Mouse (Mus musculus) heart, postnatal 4 days (tissue): ENCODE measurements around the gene Sec63. TPM values are rescaled to one million over a fixed set of nuclear protein-coding genes. Genes with fewer than 3 reads are reported as not detected.
A peak's percentile ranks its signal among the peaks of the same experiment; 100 is the strongest.

Experiments used
- DNase-seq: peaks from one replicate; pipeline ENCODE4 v3.0.0; 2021
- total RNA-seq, 2 experiments: library from RNA; stranded (reverse); gene quantifications; 2 replicates each; pipeline ENCODE4 v1.2.3; 2021

Sec63 gene
- total RNA-seq, 2 experiments from 2014 or later = 34.4 to 35.9 TPM

DNA sequence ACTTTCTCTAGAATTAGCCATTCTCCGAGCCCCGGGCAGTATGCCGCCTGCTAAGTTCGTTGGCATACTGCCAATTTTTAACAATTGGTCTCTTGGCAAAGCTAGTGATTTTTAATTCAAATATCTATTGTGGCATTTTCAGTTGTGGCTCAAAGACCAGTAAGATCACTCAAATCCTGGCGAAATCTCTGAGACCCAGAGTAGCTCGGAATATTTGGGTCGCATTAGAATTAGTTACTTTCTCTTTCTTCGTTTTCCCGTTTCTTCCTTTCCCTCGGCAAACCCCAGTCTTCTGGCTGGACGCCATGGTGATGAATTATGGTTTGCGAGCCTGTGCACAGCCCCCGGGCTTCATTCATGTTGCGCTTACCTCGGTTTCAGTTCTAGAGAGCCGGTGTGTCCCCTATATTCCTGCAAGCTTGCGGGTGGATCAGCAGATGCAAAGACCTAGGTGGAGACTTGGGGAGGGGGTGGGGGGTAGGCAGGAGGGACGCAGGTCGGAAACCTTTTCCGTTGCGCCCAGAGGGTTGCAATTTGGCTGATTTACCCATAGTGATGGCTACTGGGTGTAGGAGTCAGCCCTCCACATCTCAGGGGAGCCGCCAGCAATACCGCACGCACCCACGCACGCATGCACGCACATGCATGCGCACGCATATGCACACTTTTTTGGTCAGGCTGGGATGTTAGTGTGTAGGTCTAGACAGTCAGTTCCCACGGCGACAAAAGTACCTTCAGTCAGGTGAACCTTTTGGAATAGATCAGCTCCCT lies 102.5 kb downstream of the Sec63 start:
- peak; percentile 63 for DNase-seq

DNA sequence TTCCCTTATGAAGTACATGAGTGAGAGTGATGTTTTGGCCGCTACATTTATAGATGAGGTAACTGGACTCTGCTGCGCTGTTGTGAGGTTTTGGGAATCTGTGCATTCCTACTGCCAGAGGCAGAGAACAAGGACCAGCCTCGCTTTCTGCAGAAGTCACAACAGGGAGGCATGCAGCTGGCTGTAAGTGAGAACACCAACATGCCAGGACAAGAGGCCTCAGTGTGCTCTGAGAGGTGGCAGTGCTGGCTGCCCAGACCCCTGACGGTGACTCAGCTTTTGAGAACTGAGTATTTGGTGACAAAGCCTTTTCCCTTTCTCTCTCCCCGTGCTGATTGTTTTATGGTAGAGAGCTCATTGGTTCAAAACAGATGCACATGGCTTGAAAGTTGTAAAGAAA lies 103.4 kb downstream of the Sec63 start:
- no peak for DNase-seq

DNA sequence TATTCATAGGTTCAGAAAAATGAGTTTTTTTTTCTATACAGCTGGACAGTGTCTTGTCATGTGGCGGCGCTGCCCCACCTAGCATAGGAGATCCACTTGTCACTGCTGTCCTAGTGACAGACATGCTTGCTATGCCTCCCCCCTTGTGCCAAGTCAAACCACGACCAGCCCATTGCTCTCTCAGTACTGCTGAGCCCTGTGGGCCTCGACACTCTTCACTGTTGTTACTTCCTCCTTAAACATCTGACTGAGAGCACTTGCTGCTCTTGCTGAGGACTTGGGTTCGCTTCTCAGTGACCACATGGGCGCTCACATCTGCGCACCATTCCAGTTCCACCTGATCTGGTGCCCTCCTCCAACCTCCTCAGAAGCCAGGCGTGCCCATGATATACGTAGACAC lies 107.1 kb downstream of the Sec63 start:
- DNase-seq = no peak

DNA sequence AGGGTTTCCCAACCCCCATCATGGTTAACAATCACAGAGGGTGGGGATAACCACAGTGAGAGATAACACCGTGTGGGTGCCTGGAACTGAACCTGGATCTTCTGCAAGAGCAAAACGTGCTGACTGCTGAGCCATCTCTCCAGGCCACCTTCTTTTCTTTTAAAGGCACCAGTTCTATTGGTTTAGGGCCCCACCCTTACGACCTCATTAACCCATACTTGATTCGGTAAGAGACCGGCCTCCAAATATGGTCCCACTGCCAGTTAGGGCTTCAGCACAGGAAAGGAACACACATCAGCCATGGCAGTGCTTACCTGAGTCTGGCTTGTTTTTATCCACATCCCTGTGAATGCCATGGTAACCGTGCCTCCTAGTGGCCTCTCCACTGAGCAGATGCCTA lies 108.2 kb downstream of the Sec63 start:
- DNase-seq = no peak

DNA sequence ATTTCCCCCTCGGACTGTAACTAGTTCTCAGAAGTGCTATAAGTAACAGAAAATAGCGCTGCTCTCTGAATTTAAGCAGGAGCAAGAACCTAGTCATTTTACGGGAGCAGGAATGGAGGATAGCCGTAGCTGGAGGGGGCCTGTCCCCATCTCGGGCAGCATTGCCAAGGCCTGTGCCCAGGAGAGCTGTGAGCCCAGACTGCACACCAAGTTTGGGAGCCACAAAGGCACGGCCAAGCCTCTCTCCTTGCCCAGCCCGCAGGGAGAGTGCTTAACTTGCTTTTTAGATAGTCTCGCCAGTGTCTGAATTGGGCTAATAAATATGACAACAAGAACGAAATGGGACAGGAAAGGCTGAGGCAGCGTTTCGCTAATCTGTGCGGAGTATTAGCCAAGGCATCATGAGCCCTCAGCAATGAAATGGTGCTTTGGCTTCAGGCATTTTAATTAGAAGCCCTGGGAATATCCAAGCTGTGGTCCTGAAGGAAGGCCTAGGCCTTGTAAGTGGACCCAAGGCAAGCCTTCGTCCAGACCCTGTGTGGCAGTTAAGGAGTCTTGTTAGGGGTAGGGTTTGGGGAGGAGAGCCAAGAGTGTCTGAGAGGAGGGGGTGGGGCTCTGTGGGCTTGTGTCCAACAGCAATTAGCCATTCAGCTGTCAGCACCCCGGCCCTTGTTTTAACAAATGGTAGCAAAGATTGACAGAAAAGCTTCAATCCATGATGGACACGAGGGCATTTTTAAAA lies 111.1 kb downstream of the Sec63 start:
- no peak for DNase-seq

DNA sequence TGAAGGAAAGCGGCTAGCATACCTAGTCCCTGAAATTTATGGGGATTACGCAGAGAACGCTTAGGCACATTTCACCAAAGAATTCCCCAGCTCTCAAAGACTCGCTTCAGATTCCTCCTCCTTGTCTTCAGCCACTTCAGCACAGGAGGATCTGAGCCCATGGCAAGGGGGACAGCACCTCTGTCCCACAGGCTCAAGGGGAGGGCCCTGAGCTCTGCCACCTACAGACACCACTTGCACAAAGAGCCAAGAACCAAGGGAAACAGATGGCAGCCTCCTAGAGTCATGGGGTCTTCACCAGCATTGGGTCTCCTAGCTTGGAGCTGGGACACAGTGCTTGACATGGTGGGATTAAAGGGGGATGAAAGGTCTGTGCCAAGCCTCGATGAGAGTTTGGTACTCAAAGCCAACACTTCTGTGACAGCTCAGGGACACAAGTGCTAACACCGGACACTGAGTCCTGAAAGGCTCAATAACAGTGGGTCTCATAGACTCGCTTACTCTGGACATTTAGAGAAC lies 111.8 kb downstream of the Sec63 start:
- no peak for DNase-seq

DNA sequence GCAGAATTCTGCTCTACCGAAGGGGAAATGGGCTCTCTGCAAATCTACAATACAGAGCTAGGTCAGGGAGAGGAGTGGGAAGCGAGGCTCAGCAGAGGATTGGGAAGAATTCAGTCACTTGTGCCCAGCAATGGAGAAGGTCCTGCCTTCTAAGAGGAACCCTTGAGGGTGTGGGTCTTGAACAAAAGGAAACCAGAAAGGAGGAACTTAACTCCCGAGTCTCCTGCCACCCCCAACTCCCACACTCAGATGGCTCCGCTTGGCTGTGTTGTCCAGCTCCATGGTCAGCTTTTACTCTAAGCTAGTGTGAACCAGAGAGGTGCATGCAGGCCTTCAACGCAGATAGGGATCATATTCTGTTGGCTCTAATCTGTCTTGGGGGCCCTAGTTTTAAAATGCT lies 114.9 kb downstream of the Sec63 start:
- DNase-seq = no peak

DNA sequence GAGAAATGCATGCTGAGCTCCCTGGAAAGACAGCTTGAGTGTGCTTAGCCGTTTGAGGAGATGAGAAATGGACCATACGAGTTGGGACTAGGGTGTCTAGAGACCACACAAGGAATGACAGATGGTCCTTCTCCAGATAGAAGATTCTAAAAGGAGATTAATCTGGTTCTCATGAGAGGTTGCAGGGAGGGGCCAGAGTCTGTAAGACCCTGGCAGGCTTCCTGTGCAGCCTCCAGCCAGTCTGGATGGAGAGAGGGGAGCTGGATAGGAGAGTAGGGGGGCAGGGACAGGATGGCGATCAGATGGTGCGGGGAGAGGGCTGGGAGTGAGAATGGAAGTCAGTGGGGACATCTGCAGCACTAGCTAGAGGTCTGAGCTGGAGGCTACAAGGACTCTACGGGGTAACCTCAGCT lies 118.0 kb downstream of the Sec63 start:
- DNase-seq = no peak

DNA sequence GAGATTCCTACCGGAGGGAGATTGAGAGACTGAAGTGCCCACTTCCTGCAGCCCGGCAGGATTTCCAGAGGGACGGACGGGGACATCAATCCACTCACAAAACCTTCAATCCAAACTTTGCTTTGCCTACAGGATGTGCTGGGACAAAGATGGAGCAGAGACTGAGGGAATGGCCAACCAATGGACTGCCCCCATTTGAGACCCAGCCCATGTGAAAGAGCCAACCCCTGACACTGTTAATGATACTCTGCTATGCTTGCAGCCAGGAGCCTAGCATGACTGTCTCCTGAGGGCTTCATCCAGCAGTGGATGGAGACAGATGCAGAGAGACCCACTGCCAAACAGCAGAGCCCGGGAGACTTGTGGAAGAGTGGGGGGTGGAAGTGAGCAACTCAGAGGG lies 118.4 kb downstream of the Sec63 start:
- DNase-seq = no peak

Other genes with a start within 250 kb of the Sec63 start
- gene Nr2e1, start 177.9 kb upstream of the Sec63 start, total RNA-seq = not detected
- 10 to 100 TPM; 18.2 to 19.9 TPM for gene Ostm1, start 177.7 kb upstream of the Sec63 start, total RNA-seq
- gene Scml4, start 98.9 kb downstream of the Sec63 start, total RNA-seq = 1 to 10 TPM; 4.2 to 4.9 TPM